Mouse (Mus musculus) MEL-GATA-1-ER (cell line): ENCODE results near the gene Bcar3.
A peak's percentile ranks its signal among the peaks of the same experiment; 100 is the strongest.

Experiments used
- DNase-seq: peaks from one replicate; pipeline ENCODE4 v3.0.0-alpha.2; 2012; ENCODE audit warnings: low read depth; ENCODE audit errors: extremely low read depth

The Bcar3 gene

DNA sequence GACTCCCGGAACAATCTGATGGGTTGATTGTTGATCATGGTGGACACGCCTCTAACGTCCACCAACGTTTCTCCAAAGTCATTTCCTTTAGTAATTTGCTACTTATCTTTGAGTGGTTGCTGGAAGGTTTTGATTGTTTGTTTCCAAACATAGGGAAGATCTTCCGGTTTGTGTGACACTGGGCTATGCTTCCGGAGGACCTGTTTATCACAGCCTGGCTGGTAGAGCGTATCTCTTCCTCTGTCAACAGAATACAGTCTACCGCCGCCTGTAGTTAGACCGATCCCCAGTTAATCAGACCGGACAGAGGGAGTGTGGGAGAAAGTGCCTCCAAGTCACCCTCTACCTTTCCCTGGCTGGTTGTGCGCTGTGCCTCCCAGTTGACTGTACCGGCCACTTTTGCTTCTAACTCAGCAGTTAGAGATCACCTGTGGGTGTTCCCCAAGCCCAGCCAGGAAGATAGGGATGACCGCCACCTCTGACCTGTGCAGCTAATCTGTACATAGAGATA, 216.4 kb downstream of the Bcar3 start:
- no peak for DNase-seq

- DNase-seq: no peak
Measured at GRCm38 (mm10) chr3:122510932-122511331, 217.0 kb downstream of the Bcar3 start.

DNA sequence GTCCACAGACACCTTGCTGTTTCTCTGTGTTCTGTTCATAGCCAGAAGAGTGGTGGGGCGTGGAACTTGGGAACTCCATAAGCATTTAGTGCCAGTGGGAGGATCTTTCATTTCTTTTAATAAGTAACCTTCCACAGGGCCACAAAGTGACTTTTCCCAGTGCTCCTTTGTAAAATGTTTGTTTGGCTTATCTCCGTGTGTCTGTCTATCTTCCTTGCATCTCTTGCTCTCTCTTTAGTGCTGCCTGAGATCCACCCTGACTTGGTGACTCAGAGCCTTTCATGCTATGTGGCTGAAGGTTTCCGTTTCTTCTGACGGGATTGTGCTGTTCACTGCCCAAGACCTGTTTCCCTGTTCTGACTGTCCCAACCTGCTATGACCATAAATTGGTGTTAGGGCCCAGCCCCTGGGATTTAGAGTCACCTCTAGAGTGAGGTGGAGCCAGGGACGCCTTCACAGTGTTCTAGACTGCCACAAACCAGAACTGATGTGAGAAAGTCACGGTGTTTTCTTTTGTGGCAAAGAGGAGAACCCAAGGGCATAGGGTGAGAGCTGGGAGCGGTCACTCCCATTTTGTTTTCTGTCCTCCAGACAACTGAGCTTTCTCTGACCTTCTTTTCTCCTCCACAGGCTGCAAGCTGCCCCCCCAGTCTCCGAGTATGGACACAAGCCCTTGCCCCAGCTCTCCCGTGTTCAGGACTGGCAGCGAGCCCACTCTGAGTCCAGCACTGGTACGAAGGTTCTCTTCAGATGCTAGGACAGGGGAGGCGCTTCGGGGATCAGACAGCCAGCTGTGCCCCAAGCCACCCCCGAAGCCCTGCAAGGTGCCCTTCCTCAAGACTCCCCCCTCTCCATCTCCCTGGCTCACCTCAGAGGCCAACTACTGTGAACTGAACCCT, 218.0 kb downstream of the Bcar3 start:
- no peak for DNase-seq

DNA sequence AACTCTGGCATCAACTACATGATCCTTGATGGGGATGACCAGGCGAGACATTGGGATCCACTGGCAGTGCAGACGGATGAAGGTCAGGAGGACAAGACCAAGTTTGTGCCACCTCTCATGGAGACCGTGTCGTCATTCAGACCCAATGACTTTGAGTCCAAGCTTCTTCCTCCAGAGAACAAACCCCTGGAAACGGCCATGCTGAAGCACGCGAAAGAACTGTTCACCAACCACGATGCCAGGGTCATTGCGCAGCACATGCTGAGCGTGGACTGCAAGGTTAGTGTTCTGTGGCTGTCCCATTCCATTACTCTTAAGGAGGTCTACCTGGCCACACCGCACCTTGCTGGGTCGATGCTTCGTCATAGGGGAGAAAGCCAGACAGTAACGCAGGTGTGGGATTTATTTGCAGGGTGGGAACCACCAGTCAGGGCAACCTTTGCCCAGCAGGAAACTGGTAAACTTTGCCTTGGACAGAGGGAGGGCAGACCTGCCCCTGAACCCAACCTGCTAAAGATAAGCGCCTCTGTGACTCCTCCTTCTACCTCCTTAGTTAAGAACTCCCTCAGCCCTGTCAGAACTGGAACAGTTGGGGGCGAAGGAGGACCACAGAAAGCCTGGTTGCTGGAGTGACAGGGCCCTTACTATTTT, 218.9 kb downstream of the Bcar3 start:
- DNase-seq: no peak

DNA sequence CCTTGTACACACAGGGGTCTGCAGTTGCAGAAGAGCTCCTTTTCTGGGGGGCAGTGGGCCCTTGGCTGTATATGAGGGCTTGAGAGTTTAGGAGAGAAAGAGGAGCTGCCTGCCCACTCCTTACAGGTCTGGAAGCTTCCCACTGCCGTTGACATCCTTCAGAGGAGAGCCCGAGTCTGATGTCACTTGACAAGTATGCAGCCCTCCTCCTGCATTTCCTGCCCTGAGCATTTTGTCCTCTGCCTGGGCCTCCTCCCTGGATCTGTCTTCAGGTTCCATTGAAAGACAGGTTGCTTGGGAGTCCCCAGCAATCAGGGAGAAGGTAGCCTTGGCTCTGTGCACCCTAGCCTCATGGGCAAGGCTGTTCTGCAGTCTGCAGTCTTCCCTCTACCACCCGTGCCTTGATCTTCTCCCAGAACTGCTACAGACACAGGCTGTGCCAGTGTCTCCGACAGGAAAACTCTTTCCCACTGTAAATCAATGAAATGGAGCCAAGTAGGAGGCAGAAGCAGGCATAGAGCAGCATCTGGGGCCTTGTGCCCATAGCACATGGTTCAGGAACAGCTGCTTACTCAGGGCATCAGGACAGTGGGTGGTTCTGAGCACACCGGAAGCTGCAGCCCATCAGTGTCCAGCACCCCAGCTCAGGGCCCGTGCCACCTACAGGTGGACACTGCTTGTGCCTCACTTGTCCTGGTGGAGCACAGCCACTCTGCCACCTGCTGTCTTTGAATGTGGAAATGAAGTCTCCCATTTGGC, 221.8 kb downstream of the Bcar3 start:
- no peak for DNase-seq

GRCm38 (mm10) chr3:122516327-122516695, 222.4 kb downstream of the Bcar3 start:
- DNase-seq: no peak

DNA sequence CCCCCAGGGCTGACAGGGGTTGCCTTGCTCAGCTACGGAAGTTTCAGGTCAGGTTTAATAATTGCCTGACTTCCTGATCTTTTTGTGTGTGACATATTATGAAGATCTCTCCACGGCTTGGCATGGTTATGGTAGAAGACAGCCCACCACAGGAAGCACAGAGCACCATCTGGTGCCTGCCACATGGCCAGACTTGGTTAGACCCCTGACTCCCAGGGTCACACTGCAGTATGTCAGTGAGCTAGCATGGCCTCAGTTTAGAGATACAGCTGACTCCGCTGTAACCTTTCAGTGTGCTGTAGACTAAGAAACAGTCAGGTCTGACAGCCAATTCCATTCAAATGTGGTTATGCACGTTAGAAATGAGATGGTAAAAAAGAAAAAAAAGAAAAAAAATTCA, 223.8 kb downstream of the Bcar3 start:
- DNase-seq: no peak

DNA sequence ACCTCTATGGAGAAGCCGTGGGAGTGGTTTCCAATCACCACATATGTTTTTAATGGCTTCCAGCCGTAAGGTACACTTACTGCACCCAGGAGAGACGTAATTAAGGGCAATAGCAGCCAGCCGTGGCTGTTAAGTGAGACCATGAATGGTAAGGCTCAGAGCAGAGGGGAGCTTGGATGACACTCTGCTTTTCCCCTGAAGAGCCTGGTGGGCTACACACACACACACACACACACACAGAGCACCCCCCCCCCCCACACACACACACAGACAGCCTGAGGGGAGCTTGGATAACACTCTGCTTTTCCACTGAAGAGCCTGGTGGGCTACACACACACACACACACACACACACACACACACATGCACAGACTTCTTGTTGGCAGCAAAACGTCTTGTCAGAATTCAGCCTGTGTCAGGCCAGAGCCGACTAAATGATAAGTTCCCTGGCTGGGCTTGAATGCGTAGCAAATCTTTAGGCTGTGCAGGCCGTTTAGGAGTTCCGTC, 224.3 kb downstream of the Bcar3 start:
- DNase-seq: no peak

DNA sequence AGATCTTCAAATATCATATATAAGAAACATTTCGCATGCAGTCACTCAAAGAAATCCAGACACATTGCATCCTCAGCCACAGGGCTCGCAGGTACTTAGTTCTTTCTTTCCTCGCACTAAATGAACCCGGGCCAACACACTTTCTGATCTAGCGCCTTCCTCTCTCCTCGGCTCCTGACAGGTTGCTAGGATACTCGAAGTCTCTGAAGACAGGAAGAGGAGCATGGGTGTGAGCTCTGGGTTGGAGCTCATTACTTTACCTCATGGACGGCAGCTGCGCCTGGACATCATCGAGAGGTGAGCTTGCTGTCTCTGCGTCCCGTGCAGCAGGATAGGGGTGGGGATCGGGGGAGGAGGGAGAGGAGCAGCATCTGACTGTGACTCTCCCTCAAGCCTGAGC, 225.1 kb downstream of the Bcar3 start:
- no peak for DNase-seq

GRCm38 (mm10) chr3:122520365-122520764, 226.4 kb downstream of the Bcar3 start:
- DNase-seq: no peak

DNA sequence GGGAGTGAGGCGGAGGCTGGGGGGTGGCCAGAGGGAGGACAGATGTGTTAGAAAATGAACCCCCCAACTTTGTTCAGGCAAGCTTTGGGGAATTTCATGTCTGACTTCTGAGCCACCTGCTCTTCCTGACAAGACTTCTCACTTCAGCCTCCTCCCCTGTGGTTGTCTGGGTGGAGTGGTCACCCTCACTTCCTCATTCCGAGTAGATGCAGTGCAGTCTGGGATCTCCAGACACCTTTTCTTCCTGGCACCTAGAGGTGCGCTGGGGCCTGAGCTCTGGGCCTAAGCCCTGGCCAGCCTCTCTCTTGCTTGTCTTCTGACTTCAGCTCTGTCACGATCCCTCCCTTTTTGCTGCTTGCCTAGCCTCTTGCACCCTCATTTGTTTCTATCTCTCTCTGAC, 226.9 kb downstream of the Bcar3 start:
- peak; percentile 36 for DNase-seq

DNA sequence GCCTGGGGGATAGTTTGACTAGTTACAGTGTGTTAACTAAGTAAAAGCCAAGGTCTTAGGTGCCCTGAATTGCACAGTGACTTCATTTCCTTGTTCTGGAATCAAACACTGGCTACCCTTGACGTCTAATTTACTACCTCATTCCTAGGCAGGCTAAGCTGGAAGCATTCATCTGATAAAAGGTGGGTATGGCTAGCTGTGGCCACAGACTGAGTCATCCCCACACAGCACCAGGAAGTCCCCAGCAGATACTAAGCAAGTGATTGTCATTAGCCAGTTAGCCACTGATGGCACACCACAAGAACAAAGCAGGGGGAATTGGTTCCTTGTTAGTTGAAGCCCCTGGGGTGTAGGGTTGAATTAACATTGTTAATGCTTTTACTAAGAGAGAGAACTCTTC, 227.4 kb downstream of the Bcar3 start:
- DNase-seq: peak; percentile 68

DNA sequence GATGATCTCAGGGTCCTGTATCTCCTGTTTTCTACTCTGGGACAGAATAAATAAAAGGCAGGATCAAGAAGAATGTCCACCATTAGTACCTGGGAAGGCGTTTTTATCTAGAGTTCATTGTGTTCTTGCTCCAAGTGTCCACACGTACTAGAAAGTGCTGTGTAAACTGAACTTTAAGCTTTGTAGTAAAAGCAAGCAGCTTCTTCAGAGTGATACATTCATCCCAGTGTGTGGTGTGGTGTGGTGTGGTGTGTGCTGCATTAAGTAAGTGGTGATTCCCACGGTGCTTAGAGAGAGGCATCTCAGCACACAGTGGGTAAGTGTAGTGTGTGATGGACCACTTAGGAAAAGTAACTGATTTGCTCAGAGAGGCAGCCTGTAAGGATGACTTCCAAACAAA, 234.5 kb downstream of the Bcar3 start:
- DNase-seq: no peak

DNA sequence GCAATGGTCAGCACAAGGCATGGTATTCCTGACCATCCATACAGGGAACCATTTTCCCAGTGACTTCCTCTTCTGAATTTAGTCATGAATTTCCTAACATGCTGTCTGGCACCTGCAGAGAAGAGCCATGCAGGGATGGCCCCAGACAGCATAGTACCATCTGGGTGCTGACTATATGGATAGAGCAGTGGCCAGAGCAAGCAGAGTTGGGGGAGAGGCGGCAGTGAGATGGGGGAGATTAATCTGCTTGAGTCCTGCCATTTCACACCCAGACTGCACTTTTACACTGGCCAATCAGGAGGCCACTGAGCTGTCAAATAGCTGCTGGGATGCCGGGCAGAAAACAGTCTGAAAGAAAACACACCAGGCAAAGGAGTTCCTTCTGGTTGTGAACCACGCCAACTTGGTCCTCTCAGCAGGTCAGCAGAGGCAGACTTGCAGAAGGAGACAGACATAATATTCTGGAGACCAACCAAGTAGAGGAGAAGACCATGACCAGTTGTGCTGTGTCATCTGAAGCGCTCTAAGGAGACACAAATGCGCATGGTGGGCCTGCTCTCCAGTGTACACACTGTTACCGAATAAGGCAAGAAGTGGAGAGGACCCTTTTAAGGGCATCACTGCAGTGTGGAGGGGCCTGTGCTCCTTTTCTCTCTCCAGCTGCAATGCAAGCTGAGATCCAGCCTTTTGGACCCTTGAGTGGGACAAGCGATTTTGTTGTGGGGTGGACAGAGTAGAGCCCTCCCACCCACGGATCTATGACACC, 242.2 kb downstream of the Bcar3 start:
- no peak for DNase-seq

DNA sequence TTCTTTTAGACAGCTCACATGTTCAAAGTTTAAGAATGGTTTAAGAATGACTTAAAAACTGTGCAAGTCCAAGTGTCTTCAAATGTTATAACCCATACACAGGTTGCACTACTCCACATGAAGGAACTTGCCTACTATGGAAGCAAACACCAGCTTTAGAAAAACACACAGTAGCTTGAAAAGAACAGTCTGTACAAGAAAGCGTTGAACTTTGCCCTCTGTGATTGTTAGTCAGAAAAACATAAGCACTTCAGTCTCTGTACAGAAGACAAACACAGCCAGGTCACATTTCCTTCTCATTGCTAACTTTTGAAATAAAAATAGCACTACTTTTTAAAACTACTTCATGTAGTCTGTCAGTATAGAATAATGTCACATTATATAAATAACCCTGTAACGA, 244.9 kb downstream of the Bcar3 start:
- no peak for DNase-seq

DNA sequence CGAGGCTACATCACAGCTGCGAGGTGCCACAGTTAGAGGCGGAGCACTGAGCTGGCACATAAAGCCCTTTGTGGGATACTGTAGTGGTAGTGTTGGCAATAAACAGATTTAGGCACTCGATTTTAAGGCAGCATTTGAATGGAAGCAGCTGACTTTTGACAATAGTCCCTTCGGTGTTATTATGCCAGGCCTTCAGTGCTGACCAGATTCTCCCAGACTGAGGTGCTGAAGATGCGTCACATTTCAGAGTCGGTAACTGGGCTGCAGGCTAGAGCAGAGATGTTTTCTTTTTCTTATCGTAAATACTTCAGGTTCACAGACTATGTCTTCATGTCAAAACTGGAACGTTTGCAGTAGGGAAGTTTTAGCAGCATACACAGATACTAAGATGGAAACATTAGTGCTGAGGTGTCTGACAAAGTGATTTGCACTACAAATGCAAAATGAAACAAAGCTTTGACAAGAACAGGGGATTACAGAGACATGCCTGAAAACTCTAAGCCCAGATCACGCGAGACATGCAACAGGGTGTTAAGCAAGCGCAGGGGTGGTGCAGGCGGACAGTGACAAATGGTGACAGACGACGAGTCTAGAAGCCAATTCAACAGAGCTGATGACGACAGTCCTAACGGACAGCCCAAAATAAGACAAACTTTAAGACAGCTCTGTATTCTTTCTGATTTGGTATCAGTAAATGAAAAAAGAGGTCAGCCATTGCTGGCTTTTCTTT, 246.2 kb downstream of the Bcar3 start:
- DNase-seq: no peak

GRCm38 (mm10) chr3:122540918-122541317, 247.0 kb downstream of the Bcar3 start:
- DNase-seq: no peak

DNA sequence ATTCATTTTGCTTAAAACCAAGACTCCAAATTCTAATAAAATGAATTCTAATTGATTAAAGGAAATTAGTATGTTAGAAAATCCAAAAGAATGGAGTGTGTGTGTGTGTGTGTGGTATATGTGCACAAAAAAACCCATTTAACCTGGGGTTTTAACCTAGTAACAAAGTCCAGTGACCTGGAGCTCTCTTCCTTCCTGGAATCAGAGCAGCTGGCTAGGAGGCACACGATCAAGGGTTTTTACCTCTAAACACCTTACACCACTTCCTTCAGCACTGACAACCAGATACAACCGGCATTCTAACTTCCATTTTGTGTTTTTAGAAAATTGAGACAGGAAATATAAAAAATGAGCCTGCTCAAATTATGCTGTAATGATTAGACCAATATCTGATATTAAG, 251.4 kb downstream of the Bcar3 start:
- DNase-seq: no peak

DNA sequence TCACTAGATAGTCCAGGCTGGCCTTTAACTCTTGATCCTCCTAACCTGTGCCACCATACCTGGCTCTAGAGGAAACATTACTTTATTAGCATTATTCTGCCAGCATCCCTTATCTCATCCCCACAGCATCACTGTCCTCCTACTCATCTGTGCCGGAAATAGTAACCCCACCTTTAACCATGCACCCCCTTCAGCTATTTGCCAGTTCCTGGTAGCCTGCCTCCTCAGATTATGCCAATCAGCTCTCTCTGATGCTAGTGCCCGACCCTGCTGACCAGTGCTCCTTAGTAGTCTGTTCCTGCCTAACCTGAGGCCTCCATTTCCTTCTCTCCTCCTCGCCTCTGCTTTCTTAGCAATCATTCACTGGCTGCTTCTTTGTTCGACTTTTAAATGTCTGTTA, 253.5 kb downstream of the Bcar3 start:
- DNase-seq: no peak

DNA sequence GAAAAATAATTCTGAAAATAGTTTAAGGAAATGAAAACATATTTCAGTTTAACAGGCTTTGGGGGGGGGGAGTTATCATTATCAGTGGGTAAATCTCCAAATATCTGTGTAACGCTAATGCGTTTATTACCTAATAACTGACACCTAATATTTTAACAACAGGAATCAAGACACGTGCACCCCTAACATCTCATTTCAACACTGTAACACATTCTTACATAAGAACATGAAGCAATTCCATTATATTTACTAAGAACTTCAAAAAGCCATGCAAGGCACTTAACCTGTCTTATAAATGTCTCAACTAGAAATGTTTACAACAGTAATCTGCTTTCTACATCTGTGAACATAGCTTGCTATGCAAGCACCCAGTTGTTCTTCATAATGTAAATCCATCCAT, 257.2 kb downstream of the Bcar3 start:
- no peak for DNase-seq
